Mouse (Mus musculus): ENCODE data around the gene Srcap.
"Not testable (repeated sequence)": the region's sequence is repeated elsewhere in the genome, so short reads cannot be mapped to it uniquely, and the experiment has no call there.

Gene Srcap

DNA sequence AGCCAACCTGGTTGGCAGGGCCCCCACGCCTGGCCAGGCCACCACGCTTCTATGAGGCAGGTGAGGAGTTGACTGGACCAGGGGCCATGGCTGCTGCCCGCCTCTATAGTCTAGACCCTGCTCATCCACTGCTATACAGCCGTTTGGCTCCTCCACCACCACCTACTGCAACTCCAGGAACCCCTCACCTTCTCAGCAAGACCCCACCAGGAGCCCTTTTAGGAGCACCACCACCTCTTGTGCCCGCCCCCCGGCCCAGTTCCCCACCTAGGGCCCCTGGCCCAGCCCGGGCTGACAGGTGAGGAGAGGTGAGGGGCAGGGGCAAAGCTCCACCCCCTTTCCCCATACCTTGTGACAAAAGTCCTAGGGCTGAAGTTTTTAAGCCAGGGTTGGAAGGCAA, 21.8 kb upstream of the Srcap start:
- no peak for DNase-seq (ENCODE audit: low read depth)

DNA sequence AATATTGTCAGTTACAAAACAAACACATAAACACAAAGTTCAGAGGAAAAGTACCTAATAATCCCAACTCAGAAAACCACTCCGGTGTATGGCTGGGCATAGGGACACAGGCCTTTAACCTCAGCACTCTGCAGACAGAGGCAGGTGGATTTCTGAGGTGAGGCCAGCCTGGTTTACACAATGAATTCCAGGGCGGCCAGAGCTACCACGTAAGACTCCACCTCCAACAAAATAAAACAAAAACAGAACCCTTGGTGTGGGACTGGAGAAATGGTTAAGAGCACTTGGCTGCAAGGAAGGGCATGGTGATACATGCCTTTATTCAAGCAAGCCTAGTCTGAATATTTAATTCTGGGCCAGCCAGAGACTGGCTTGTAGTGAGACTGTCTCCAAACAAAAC, 19.9 kb upstream of the Srcap start:
- no peak for DNase-seq (ENCODE audit: low read depth)

DNA sequence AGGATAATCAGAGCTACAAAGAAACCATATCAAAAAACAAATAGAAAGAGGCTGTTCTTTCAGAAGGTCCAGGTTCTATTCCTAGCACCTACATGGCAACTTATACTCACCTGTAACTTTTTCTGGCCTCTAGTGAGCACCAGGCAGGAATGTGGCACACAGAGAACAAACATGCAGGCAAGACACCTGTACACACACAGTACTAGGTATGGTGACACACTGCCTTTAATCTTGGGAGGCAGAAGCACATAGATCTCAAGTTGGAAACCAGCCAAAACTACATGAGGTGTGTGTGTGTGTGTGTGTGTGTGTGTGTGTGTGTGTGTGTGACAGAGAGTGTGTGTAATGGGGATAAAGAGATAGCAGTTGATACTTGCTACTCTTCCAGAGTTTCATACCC, 17.1 kb upstream of the Srcap start:
- no peak for DNase-seq (ENCODE audit: low read depth)

DNA sequence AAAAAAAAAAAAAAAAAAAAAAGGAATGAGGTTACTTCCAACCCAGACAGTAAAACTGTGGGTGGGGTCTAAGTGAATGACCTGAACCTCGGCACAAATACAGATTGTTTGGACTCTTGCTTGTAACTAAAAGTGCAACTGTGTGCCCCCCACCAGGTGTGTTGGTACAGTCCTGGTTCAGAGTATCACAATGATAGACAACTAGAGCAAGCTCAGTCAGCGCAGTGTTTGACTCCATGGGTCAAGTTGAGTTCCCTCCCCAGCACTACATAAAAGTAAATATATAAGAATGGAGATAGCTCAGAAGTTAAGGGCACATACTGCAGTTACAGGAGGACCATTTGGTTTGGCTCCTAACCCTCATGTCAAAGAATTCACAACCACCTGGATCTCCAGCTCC, 14.4 kb upstream of the Srcap start:
- no peak for DNase-seq (ENCODE audit: low read depth)

DNA sequence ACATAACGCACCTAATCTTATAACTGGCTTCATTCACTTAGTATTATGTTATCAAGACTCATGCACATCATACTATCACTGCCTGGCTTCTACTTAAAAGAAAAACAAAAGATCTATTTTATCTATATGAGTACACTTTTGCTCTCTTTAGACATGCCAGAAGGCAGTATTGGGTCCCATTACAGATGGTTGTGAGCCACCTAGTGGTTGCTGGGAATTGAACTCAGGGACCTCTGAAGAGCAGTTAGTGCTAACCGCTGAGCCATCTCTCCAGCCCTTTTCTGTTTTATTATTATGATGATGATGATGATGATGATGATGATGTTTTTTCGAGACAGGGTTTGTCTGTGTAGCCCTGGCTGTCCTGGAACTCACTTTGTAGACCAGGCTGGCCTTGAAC, 13.4 kb upstream of the Srcap start:
- DNase-seq (ENCODE audit: low read depth), result peak; percentile 76

DNA sequence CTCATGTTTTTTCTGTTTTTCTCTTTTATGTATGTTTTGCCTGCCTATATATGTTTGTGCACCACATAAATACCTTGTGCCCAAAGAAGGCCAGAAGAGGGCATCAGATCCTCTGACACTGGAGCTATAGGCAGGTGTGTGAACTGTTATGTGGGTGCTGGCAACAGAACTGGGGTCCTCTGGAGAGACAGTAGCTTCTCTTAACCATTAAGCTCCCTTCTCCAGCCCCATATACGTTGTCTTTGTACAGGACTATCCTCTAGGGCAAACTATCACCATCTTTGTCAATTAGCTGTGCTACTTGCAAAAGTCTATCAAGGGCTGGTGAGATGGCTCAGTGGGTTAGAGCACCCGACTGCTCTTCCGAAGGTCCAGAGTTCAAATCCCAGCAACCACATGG, 3.5 kb upstream of the Srcap start:
- DNase-seq (ENCODE audit: low read depth), result no peak

DNA sequence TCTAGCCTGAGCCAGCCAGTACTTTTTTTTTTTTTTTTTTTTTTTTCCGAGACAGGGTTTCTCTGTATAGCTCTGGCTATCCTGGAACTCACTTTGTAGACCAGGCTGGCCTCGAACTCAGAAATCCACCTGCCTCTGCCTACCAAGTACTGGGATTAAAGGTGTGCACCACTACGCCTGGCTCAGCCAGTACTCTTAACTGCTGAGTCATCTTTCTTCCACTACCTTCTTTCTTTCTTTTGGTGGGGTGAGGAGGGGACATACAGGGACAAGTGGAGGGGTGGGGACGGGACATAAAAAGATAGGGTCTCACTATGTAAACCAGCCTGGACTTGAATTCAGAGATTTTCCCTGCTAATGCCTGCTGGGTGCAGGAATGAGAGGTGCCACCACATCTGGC, 2.0 kb upstream of the Srcap start:
- not testable (repeated sequence) for DNase-seq (ENCODE audit: low read depth)

DNA sequence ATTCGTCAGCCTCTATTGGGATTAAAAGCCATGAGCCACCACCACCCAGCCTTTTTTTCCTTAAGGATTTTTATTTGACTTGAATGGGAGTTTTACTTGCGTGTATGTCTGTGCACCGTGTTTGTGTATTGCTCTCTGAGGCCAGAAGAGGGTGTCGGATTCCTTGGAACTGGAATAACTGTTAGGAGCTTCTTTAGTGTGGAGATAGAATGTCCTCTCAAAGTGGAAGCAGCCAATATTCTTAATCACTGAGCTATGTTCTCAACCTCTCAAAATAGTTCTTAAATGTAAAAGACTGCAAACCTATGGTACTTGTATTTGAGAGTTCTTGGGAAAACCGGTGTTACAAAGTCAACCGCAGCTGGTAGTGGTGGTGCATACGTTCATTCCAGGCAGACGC, 542 bp upstream of the Srcap start:
- DNase-seq (ENCODE audit: low read depth), result no peak

DNA sequence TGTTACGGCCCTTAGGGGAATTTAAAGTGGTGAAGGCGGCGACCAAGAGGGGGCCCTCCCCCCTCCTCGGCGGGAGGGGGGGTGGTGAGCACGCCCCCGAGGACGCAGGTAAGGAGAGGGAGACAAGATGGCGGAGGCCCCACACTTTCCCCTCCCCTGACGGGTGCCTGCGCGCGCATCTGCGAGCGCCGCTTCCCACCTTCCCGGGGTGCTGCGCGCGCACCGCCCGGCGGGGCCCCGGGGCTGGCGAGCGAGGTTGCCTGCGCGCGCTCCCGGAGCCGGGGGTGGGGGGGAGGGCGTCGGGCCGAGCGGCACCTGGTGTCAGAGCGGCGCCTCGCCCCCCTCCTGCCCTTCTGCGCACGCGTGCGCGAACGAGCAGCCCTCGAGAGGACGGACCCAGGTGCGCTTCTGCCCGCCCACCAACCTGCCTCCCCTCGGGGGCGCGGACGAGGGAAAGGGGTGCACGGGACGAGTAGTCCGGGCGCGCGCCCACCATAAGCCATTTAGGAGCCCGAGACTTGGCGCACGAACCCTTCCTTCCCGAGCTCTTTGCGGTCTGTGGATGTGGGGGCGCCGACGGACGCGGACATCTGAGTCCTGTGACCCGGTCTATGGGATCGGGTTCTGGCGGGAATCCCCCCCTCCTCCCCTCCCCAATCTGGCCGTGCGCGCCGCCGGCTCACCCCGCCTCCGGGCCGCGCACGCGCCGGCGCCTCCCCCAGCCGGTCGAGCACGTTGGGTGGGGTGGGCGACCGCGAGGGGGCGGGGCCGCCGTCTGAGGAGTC, 640 bp downstream of the Srcap start:
- DNase-seq (ENCODE audit: low read depth), result peak; percentile 98

DNA sequence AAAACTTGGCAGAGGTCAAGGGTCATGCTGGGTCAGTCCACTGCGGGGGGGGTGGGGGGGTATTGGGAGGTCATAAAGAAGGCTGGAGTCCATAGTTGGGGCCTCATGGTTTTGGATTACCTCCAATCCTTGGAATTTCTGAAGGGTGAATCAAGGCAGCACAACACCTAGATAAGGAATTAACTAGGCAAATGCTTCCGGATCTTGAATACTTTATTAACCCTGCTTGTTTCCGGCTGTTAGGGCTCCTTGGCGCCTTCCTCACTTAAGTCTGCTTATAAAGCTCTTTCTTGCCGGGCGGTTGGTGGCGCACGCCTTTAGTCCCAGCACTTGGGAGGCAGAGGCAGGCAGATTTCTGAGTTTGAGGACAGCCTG, 1.2 kb downstream of the Srcap start:
- no peak for DNase-seq (ENCODE audit: low read depth)

DNA sequence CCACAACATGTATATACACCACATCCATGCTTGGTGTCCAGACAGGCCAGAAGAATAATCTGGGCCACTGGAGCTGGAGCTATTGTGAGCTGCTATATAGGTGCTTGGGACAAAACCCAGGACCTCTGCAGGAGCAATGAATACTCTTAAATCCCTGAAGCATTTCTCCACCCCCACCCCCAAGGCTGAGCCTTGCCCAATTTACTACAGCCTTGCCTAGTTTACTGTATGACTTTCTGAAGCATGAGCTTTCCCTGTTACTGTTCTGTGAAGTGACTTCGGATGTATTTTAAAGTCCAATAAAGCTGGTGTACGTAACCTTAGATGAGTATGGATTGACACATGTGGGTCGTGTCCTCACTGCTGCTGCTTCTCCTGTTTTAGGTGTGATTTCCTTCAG, 2.0 kb downstream of the Srcap start:
- no peak for DNase-seq (ENCODE audit: low read depth)

DNA sequence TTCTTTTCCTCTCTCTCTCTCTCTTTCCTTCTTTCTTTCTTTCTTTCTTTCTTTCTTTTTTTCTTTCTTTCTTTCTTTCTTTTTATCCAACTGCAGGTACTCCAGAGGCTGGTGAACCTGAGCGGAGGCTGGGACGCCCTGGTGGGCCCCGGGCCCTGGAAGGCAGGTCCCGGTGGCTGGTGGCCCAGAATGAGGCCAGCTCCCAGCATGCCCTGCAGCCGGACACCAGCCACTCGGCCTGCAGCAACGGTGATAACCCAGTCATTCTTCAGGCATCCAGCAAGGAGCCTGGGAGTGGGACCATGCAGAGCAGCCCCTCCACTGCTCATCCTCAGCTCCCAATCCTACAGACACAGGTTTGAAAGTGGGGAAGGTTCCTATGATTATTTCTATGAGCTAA, 4.1 kb downstream of the Srcap start:
- DNase-seq (ENCODE audit: low read depth), result no peak

DNA sequence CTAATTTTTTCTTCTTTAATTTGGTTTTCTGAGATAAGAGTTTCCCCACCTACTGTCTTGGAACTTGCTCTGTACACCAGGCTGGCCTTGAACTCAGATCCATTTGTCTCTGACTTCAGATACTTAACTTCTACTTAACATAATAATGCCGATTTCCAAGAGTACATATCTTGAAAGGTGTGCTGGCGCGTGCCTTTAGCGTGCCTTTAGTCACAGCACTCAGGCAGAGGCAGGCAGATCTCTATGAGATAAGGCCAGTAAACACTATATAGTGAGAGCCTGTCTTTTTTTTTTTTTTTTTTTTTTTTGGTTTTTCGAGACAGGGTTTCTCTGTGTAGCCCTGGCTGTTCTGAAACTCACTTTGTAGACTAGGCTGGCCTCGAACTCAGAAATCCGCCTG, 4.6 kb downstream of the Srcap start:
- DNase-seq (ENCODE audit: low read depth), result no peak

DNA sequence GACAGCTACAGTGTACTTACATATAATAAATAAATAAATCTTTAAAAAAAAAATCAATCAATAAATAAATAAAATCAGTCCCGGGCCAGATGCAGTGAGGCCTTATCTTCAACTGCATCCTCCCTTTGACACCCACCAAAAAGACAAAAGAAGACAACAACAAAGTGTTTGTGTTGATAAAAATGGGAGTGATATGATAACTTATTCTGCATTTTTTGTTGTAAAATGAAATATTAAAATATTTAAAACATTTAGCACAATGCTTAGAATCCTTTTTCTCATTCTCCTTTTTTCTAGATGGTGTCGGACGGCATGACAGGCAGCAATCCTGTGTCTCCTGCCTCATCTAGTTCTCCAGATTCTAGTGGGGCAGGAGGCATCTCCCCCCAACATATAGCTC, 7.5 kb downstream of the Srcap start, which contains the start of gene Gm42715:
TSS of gene Gm42715 (plus strand) at position 301 of the 400 bp plus-strand sequence.
- DNase-seq (ENCODE audit: low read depth), result no peak

DNA sequence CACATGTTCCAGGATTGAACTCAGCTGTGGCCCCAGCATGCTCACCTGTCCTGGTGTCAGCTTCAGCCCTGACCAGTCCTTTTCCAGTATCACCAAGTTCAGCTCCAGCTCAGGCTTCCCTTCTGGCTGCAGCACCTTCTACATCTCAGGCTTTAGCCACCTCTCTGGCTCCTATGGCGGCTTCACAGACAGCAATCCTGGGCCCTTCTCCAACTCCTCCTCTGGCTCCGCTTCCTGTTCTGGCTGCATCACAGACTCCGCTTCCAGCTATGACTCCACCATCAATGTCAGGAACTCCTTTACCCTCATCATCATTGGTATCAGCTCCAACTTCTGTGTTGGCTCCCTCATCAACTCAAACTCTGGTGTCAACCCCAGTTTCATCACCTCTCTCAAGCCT, 29.9 kb downstream of the Srcap start:
- no peak for DNase-seq (ENCODE audit: low read depth)

DNA sequence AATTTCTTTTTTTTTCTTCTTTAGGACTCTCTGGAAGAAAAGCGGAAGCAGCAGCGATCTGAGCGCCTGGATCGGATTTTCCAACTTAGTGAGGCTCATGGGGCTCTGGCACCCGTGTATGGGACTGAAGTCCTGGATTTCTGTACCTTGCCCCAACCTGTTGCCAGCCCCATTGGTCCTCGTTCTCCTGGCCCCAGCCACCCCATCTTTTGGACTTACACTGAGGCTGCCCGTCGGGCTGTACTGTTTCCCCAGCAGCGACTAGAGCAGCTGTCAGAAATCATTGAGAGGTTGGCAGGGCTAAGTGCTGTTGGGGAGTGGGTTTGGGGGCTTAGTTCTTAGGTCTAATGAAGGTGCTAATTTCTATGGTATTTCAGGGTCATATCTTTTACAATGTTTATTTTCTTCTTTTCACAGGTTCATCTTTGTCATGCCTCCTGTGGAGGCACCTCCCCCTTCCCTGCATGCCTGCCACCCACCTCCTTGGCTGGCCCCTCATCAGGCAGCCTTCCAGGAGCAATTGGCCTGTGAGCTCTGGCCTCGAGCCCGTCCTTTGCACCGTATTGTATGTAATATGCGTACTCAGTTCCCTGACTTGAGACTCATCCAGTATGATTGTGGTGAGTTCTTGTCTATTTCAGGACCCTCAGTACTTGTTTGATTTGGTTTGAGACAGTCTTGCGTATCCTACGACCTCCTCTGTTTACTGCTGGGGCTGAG, 37.5 kb downstream of the Srcap start:
- no peak for DNase-seq (ENCODE audit: low read depth)

DNA sequence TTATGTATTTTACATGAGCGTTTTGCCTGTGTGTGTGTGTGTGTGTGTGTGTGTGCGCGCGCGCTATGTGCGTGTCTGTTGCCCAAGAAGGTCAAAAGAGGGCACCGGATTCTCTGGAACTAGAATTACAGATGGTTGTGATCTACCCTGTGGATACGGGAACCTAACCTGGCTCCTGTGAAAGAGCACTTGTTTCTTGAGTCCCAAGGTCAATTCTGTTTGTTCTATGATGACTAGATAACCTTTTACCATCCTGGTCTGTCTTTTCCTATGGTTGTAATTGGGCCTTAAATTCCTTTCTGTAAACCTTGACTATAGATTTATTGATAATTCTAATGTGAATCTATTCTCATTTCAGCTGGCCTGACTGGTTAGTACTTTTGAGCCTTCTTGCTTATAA, 39.8 kb downstream of the Srcap start:
- DNase-seq (ENCODE audit: low read depth), result no peak

DNA sequence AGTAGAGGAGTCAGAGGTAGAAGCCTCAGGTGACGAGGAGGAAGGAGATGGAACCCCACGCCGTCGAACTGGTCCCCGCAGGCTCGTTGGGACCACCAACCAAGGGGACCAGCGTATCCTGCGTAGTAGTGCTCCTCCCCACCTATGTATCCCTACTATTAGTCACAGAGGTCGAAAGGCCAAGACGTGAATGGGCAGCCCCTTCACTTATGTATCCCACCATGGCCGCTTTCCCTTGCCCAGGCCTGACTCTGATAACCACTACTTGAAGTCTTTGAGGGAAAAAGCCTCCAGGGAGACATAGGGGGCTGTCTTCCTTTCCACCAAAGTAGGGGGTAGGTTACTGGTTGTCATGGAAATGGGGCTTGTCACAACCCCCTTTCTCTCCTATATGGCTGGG, 48.8 kb downstream of the Srcap start:
- no peak for DNase-seq (ENCODE audit: low read depth)

DNA sequence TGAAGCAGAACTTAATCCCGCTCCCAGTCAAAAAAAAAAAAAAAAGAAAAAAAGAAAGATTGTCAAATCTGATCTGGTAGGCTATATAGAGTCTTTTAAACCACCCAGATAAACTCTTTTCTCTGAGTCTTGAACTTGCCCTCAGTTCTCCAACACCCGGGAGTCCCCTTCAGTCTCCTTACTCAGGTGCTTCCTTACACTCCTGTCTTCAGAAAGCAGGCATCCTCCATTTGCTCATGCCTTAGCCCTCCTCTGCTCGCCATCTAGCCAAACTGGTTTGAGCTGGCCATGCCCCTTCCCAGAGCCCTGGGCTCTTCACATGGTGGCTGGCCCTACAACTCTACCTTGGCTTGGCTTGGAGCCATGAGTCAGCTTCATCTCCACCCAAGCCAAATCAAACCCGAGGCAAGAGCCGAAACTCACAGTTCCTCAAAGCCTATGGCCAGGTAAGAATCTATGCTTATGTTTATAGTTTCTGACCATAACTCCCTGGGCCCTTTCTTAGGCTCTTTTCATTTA, 49.6 kb downstream of the Srcap start, which contains the start of gene Tmem265:
TSS of gene Tmem265 (plus strand) at position 51 of the 519 bp plus-strand sequence.
- no peak for DNase-seq (ENCODE audit: low read depth)

DNA sequence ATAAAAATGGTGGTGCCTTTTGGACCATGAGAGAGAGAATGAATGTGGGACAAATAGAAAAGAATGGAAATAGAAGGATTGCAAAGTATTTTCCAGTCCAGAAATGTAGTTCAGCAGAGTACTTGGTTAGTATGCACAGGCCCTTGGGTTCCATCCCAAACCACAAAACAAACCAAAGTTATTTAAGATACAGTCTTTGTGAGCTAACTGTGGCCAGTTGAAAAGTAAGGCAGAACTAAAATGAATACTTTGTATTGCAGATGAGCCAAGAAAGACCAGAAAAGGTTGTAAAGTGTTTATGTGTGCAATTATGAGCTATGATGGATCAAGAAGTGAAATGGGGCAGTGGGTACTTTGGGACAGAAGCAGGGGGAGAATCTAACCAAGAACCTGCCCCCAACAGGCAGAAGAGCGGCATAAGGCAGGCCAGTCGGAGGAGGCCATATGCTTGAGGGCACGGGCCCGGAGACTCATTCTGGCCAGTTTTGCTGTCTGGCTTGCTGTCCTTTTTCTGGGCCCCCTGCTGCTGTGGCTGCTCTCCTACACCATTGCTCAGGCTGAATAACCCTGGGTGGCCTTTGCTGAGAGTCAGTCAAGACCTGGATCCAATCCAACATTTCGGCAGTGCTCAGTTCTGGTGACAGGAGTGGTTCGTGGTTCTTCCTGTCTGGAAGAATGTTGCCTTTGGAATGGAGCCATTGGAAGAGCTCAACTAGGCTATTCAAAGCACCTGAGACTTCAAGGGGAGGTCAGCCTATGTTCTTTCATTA, 52.8 kb downstream of the Srcap start:
- DNase-seq (ENCODE audit: low read depth), result no peak

DNA sequence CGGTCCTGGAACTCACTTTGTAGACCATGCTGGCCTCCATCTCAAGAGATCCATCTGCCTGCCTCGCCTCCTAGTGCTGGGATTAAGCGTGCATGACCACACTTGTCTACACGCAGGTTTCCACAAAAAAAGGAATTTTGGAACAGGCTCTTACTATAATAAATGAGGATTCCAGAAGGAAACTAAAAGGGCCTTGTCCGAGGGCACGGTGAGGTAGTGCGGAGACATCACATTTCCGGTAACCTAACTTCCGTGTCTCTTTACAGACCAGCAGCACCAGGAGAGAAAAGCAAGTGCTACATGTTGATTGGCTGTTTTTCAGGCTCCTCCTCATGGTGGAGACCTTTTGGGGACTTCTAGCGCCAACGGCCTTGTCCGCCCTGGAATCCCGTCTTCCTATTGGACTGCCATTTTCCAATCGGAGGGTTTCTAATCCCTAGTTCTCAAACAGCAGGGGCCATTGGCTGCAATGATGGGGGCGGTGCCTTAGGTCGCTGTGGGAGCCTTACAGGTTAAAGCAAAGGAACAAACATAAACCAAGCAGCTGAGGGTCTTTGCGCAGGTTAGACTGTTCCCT, 61.2 kb downstream of the Srcap start, which contains the start of gene Phkg2:
TSS of gene Phkg2 (plus strand) at position 446 of the 577 bp plus-strand sequence.
- DNase-seq (ENCODE audit: low read depth), result peak; percentile 96

DNA sequence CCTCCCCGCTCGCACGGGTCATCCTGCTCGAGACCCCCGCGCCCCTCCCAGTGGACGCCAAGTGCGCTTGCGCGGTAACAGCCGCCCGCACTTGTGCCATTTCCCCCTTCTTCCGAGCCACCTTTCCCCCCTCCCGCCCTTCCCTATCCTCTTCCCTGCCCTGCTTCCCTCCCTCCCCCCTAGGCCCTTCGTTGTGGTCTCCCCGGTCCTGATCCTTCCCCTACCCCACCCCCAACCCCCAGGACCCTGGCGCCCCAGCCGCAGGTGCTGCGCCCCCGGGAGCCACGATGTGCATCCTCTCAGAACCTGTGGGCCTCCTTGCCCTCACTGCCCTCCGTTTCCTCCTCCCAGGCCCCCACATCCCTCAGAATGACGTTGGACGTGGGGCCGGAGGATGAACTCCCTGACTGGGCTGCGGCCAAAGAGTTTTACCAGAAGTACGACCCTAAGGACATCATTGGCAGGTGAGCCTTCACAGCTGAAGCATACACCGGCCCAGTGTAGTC, 61.8 kb downstream of the Srcap start:
- no peak for DNase-seq (ENCODE audit: low read depth)
